Mouse (Mus musculus) hematopoietic stem cell, adult 5-6 weeks (primary cell): ENCODE measurements around the gene Syngr4. TPM values are rescaled to one million over a fixed set of nuclear protein-coding genes. Genes with fewer than 3 reads are reported as not detected.
"Not testable (repeated sequence)": the region's sequence is repeated elsewhere in the genome, so short reads cannot be mapped to it uniquely, and the experiment has no call there.

Experiments used
- ATAC-seq, 2 experiments: fragments of 125-278 bp in 1 of 2; replicated peaks in 1 of 2; 2 replicates each; pipeline ENCODE4 v1.8.0; 2016 to 2017; ENCODE audit warnings: inconsistent platforms in 2 of 2, mild to moderate bottlenecking in 2 of 2, moderate number of reproducible peaks in 2 of 2, low read depth in 1 of 2, moderate TSS enrichment in 1 of 2; ENCODE audit not compliant: low FRiP score in 2 of 2, poor library complexity in 2 of 2, severe bottlenecking in 2 of 2, insufficient read depth in 1 of 2, low TSS enrichment in 1 of 2
- total RNA-seq: library from RNA; stranded (forward); fragments of 172-1452, 232-1000 nt; gene quantifications from 2 replicates; pipeline ENCODE4 v1.2.3, GENCODE M21; 2017

The Syngr4 gene
- total RNA-seq, 1 experiment from 2014 or later, result not detected

- not testable (repeated sequence) for ATAC-seq
Measured at GRCm38 (mm10) chr7:45878278-45878677, 18.2 kb downstream of the Syngr4 start, which contains the start of gene Grin2d. Gene Grin2d, minus strand, starts transcription at chr7:45878378.

GRCm38 (mm10) chr7:45876895-45877294 lies 19.6 kb downstream of the Syngr4 start:
- ATAC-seq, result no peak

GRCm38 (mm10) chr7:45873061-45873947 lies 23.2 kb downstream of the Syngr4 start:
- peak; percentile 42 to 49; a peak in 2 of 4 replicates for ATAC-seq

GRCm38 (mm10) chr7:45872624-45873023 lies 23.9 kb downstream of the Syngr4 start, which contains the start of gene Kdelr1:
Gene Kdelr1, plus strand, starts transcription at chr7:45872772.
- ATAC-seq, result peak; percentile 83 to 84

GRCm38 (mm10) chr7:45870282-45871058 lies 26.0 kb downstream of the Syngr4 start:
- no peak for ATAC-seq

- ATAC-seq, result no peak
Measured at GRCm38 (mm10) chr7:45869787-45870186, 26.7 kb downstream of the Syngr4 start.

- no peak for ATAC-seq
Measured at GRCm38 (mm10) chr7:45869107-45869670, 27.3 kb downstream of the Syngr4 start.

GRCm38 (mm10) chr7:45867871-45868270 lies 28.6 kb downstream of the Syngr4 start:
- no peak for ATAC-seq

- peak; percentile 34 to 63 for ATAC-seq
Measured at GRCm38 (mm10) chr7:45865925-45866910, 30.3 kb downstream of the Syngr4 start.

- no peak for ATAC-seq
Measured at GRCm38 (mm10) chr7:45864435-45864834, 32.1 kb downstream of the Syngr4 start.

GRCm38 (mm10) chr7:45862804-45863203 lies 33.7 kb downstream of the Syngr4 start:
- no peak for ATAC-seq

GRCm38 (mm10) chr7:45859008-45859407 lies 37.5 kb downstream of the Syngr4 start:
- ATAC-seq, result no peak

GRCm38 (mm10) chr7:45856950-45857901 lies 39.3 kb downstream of the Syngr4 start:
- ATAC-seq, result peak; percentile 52 to 57; a peak in 3 of 4 replicates

GRCm38 (mm10) chr7:45853089-45853488 lies 43.4 kb downstream of the Syngr4 start:
- ATAC-seq, result no peak

GRCm38 (mm10) chr7:45850661-45851060 lies 45.9 kb downstream of the Syngr4 start:
- no peak for ATAC-seq
